Comparison of ENCODE assay signal across 10 mouse cellular contexts in the genomic region with DNA sequence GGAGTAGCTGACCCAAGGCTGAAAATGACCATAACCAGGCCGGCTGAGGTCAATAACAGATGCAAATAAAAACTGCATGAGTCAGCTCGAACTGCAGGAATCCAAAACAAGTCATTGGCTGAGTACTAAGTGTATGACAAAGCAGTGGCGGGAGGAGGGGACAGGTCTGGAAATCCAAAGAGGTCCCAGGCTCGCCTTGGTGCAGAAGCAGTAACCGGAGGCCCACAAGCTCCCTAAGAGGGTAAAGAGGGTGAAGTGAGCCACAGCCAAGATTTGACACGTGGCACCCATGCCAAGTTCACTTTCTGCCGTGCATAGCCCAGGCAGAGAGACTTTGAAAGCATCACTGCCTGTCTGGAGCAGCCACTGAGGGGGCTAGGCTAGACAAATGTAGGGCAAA. TPM values are rescaled to one million over a fixed set of nuclear protein-coding genes. Genes with fewer than 3 reads are reported as not detected.
DNase-seq lines count a peak whose midpoint lies in the region; ATAC-seq and TF ChIP-seq lines count a peak whose summit lies in the region.
"Had no signal": no experiment of that assay in that cellular context is flagged by ENCODE, and none has a peak within 500 bp of the region (broad histone marks: within the 10 kb centered on the region; RNA-seq: fewer than 3 reads in every experiment).

No protein-coding gene starts in this region.

- H3K9ac ChIP-seq in intestine, embryonic 15.5 days, result no peak overlapping the region

- TF ChIP-seq CTCF in lung, adult 2 months (IDR thresholded peaks at IDR 0.05; ENCODE audit: insufficient read depth, low read length), result no peak

- no peaks in the 10 kb centered on the region; the same call in 1 of the 2 replicates for H3K27me3 ChIP-seq in heart, embryonic 10.5 days (ENCODE audit: insufficient read depth, poor library complexity, severe bottlenecking)
- no peaks in the 10 kb centered on the region for H3K27me3 ChIP-seq in intestine, embryonic 15.5 days (replicated peaks)

- 0 out of 2 replicates have a peak overlapping the region, but pooled peaks have one; percentile 6 for H3K27ac ChIP-seq in heart, embryonic 10.5 days
- H3K27ac ChIP-seq in intestine, embryonic 15.5 days, result no peak overlapping the region

- peaks cover 15% of the 10 kb centered on the region; the same call in 1 of the 2 replicates for H3K4me1 ChIP-seq in lung, adult 2 months (ENCODE audit: control insufficient read depth, insufficient read depth, low read length)
- peaks cover 47% of the 10 kb centered on the region for H3K4me1 ChIP-seq in heart, embryonic 10.5 days
- H3K4me1 ChIP-seq in intestine, embryonic 15.5 days (replicated peaks), result 0 out of 2 replicates have a peak, but pooled peaks cover 5% of the 10 kb centered on the region

- peak; percentile 50 to 73 for DNase-seq in lung, adult 18-20 months
- no peak for DNase-seq in lung, adult 2 months
- peak; percentile 73 for DNase-seq in adrenal gland, postnatal 10 days
- no peak for DNase-seq in heart, embryonic 10.5 days (ENCODE audit: low spot score)
- DNase-seq in lung, postnatal 36 days, result peak; percentile 69
- no peak for DNase-seq in spleen, postnatal 36 days (ENCODE audit: low spot score in 2 of 2)
- DNase-seq: cerebellum, postnatal 36 days; right cerebral cortex, postnatal 4 days had no signal

- no peaks in the 10 kb centered on the region for H3K36me3 ChIP-seq in heart, embryonic 10.5 days
- H3K36me3 ChIP-seq in intestine, embryonic 15.5 days, result no peaks in the 10 kb centered on the region

- WGBS in lung, adult 2 months, result 45% methylated on average over 7 of the region's 7 CpGs
- 53% methylated on average over 7 of the region's 7 CpGs for WGBS in heart, embryonic 10.5 days
- 43% methylated on average over 7 of the region's 7 CpGs for WGBS in intestine, embryonic 15.5 days

- no peak overlapping the region for H3K4me2 ChIP-seq in intestine, embryonic 15.5 days (replicated peaks)

- TF ChIP-seq POLR2A in lung, adult 2 months (IDR thresholded peaks at IDR 0.05; ENCODE audit: borderline replicate concordance, extremely low read depth, low read depth, low read length), result no peak

- no peaks in the 10 kb centered on the region for H3K9me3 ChIP-seq in heart, embryonic 10.5 days
- H3K9me3 ChIP-seq in intestine, embryonic 15.5 days, result no peaks in the 10 kb centered on the region

- no peak for ATAC-seq in intestine, embryonic 15.5 days
- ATAC-seq: intestine, postnatal 0 days had no signal

- no peak overlapping the region for H3K4me3 ChIP-seq in lung, adult 2 months (replicated peaks; ENCODE audit: extremely low read depth, low read depth, low read length)
- H3K4me3 ChIP-seq in heart, embryonic 10.5 days, result no peak overlapping the region
- no peak overlapping the region for H3K4me3 ChIP-seq in intestine, embryonic 15.5 days (replicated peaks)

RNA-seq across cellular contexts. Expression of a gene that starts 41.0 kb away (rescaled TPM):
- polyA plus RNA-seq in lung, adult 2 months (2012; rRNA removed), result 8.1 and 16.5 TPM in 2 replicates
- total RNA-seq in adrenal gland, postnatal 10 days (2021), result 10 to 100 TPM; 24.4 to 26.7 TPM
- polyA plus RNA-seq in heart, embryonic 10.5 days (2016; fragmentation: Nextera tagmentation; extraction: Ambion mirVana), result 55.0 and 55.8 TPM in 2 replicates
- polyA plus RNA-seq in intestine, embryonic 15.5 days (2015; fragmentation: Nextera tagmentation; extraction: Ambion mirVana), result 33.4 and 34.2 TPM in 2 replicates

Comparison
In these comparisons a context has a peak if more than half of its experiments do, and no peak if none do; other contexts are left out.
1. DNase-seq: peak in lung, adult 18-20 months (2 of 2), adrenal gland, postnatal 10 days (single experiment) and lung, postnatal 36 days (single experiment); none in lung, adult 2 months (single experiment), heart, embryonic 10.5 days (single experiment) and spleen, postnatal 36 days (0 of 2).